Mouse (Mus musculus): Measurements from ENCODE around the gene Rab43.

Rab43 gene

DNA sequence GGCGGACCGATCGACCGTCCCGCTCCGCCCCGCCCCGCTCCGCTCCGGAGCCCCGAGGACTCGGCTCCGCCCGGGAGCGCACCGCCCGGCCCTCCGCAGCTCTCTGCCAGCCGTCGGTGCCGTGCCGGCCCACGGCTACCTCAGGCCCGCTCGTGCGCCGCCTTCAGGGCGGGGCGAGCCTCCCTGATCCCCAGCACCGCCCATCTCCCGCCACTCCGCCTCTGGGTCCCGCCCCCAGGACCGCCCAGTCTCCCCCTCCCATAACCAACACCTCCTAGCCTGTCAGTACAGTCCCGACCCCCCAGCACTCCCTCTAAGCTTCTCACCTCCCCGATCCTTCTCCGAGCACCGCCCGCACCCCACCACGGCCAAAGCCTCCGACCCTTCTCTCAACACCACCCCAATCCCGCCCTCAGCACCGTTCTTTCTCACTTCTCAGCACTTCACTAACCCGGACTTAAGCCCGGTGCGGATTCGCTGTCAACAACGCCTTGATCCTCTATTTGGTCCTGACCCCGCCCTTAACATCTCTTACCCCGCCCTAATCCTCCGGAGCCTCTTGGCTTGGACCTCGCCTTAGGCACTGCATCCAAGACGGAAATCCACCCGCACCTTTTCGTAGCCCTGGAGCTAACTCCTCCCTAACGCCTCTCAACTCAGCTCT lies at the start of gene Rab43:
TSS of gene Rab43 (minus strand) at position 490 of the 664 bp plus-strand sequence.
- peak; percentile 92 to 95 for DNase-seq

DNA sequence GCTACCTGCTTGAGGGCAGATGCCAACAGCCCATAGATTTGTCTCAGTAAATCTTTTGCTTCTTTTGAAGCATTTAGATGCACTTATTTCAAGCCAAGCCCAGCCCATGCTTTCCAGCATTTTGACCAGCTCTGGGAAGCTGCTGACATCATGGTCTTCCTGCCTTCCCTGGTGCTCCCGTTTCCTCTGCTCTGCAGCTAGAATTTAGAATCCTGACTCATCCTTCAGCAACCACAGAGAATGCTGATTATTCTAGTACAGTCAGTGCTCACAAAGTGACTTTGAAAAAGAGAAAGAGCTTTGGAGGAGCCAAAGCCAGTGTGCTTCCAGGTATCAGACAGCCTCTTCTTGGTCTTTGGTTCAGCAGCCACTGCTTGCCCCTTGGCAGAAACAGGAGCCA lies 45.1 kb upstream of the Rab43 start:
- no peak for DNase-seq

DNA sequence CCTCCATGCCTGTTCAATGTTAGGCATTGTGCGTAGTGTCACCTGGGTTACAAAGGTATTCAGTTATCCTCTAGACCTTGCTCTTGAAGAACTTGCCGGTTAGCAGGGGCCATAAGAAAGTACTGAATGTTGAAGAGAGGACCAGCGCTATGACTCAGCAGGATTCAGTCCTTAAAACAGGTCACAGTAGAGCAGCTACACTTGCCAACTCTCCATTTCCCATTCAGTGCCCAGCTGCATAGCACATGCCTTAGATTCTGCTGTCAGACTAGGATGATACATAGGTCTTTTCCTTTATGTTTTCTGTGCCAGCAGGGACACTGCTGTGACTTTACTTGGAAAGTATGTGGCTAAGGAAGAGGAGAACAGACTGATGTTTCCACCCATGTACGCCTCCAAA lies 41.5 kb upstream of the Rab43 start:
- DNase-seq, result no peak

DNA sequence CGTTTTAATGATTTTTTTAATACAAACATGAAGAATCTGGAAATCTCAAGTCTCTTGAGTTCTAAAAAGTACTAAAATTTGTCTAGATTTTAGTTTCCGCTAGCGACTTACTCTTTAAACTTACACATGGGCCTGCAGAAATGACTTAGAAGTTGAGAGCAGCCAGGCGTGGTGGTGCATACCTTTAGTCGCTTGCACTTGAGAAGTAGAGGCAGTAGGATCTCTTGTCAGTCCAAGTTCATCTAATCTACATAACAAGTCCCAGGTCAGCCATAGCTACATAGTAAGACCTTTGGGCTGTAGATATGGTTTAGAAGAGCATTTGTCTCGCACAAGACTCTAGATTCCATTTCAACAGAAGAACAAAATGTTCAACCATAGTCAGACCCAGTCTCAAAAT lies 39.9 kb upstream of the Rab43 start:
- no peak for DNase-seq

DNA sequence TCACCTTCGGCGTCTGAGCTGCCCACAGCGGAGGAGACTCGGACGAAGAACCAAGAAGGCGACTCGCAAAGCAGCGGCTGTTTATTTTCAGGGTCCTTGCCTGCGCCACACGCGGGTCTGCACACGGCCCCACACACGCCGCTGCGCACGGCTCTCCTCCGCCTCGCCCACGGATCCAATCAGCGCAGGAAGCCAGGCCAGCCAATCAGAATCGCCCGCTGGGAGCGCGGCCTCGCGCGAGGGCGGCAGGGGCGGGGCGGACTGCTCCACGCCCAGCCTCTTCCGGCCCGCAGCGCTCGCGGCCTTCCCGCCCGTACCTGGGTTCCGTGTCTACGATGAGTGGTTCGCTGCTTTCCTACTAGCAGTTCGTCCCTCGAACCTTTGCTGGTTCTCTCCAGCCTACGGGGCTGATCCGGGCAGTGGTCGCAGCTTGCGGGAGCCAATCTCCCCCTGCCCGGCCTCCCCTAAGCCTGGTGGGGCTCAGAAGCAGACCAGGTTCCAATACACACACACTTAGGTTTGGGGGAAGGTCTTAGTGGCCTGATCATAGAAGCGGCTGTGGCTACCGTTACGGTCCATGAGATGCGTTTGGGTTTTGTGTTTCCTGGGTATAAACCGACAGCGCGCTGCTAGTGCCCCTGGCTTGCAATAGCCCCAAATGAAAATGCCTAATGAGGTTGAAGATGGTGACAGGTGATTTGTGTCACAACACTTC lies 39.1 kb upstream of the Rab43 start, which contains the start of gene Cnbp:
TSS of gene Cnbp (minus strand) at position 207 of the 715 bp plus-strand sequence.
- DNase-seq, result peak; percentile 98 to 99

DNA sequence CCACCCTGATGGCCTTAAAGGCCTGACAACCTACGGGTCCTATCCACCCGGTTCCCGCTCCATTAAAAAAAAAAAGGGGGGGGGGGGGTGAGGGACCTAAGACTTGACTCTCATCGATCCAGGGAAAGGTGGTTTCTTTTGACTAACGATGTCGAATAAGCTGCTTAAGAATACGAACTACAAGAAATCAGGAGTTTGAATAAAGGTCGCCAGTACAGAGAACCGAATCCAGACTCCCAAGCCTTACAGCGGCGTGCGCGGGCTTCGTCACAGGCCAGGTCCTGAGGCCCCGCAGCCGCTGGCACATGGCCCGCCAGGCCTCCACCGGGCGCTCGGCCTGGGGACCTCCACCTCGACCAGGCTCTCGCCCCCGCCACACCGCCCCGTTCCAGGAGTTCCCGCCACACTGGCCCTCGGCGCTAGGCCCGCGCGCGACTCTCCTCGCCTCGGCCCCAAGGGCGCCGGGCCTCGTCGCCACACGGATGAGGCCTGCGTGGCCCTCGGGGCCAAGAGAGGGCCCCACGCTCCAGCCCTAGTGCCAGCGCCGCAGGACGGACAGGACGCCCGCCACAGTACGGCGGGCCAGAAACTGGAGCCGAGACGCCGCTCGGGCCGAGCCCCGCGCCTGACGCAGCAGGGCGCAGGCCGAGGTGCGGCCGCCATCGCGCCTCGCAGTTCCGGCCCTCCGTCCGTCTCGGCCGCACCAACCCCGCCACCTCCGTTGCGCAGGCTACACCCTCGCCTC lies 38.4 kb upstream of the Rab43 start:
- peak in 1 of 2 experiments; percentile 79 for DNase-seq

DNA sequence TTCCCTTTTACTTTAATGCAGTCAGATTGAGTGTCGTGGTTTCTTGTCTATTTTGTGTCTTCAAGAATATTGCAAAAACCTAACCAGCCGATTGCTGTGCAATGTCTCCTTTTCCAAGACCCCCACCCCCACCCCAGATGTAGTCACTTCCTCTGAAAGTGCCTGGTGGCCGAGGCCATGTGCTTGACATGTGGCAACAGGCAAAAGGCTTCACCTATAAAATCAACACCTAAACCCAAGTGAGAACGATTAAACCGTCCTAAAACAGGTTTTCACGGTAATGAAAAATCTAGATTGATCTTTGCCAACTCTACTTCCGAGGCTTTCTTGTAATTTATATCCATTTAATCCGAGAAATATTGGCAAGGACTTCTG lies 37.8 kb upstream of the Rab43 start:
- no peak for DNase-seq

DNA sequence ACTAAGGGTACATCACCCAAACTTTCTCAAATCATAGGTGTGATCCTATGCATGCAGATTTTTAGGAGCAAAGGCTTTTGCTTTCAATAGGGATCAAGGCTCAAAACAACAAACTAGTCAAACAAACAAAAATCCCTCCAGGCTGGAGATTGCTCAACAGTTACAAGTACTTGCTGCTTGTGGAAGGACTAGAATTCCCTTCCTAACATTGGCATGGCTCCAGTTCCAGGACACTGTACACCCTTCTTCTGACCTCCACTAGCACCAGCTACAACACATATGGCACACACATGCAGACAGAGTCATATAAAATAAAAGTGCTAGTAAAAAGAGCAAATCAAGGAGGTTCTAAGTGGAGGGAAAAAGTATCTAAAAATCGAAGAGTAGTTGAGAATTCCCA lies 34.8 kb upstream of the Rab43 start:
- no peak for DNase-seq

DNA sequence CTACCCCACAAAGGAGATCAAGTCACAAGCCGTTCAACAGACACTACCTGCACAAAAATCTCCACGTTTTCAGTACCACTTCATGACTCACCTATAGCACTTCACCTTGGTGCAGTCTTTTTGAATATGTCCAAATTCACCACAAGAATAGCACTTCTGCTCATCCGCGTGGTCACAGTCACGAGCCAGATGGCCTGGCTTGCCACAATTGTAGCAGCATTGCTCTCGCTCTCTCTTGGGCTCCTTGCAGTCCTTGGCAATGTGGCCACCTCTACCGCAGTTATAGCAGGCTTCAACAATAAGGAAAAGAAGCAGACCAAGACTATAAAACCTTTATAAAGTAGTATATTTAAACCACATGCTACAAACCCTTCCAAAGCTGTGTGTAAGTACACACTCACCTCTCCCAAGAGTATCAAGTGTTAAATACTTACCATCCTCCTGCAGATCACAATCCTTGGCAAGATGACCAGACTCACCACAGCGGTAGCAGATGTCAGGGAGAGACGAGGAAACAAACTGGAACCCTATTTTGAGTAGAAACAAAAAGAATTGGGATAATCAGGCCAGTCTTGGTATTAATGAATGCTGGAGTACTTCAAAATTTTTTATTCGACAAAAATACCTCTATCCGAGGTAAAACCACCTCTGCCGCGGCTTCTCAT lies 33.2 kb upstream of the Rab43 start:
- peak; percentile 69 to 74 for DNase-seq

DNA sequence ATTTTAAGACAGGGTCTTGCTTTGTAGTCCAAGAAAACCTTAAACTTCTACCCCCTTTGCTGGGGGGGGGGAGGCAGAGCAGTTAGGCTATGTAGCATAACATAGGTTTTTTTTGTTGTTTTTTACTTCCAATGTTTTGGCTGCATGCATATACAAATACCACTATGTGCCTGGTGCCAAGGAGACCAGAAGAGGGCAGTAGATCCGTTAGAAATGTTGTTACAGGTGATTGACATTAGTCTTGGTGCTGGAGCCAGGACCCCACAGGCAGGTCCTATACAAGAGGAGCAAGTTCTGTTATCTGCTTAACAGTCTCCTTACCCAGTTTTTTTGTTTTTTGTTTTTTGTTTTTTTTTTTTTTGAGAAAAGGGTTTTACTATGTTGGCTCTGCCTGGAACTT lies 30.3 kb upstream of the Rab43 start:
- DNase-seq, result no peak

DNA sequence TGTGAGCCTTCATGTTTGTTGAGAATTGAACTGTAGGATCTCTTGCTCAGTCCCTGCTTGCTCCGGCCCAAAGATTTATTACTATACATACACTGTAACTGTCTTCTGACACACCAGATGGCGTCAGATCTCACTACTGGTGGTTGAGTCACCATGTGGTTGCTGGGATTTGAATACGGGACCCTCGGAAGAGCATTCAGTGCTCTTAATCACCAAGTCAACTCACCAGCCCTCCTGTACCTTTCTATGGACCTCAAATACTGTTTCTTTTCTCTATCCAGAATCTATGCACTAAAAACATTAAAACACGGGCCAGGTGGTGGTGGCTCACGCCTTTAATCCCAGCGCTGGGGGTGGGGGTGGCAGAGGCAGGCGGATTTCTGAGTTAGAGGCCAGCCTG lies 29.7 kb upstream of the Rab43 start:
- DNase-seq, result no peak

DNA sequence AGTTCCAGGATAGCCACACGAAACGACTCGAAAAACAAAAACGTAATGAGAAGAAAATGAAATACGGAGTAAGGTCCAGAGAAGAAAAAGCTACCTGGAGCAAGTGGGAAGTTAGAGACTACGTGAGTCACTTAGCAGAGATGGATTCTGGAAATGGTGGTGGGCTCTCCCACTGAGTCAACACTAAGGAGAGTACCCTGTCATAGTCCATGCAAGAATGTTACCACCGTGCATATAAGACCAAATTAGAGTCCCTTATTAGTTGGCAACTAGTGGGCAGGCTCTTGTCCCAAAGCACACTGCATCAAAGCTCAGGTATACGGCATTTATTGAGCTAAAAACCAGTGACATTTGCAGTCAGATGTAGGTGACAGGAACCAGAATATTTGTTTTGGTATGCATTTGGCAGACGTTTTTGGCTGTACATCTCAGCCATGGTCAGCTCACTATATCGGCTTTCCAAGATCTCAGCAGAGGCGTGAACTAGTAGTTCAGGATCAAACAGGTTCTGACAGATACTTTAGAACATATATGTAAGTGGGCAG lies 27.9 kb upstream of the Rab43 start:
- no peak for DNase-seq

DNA sequence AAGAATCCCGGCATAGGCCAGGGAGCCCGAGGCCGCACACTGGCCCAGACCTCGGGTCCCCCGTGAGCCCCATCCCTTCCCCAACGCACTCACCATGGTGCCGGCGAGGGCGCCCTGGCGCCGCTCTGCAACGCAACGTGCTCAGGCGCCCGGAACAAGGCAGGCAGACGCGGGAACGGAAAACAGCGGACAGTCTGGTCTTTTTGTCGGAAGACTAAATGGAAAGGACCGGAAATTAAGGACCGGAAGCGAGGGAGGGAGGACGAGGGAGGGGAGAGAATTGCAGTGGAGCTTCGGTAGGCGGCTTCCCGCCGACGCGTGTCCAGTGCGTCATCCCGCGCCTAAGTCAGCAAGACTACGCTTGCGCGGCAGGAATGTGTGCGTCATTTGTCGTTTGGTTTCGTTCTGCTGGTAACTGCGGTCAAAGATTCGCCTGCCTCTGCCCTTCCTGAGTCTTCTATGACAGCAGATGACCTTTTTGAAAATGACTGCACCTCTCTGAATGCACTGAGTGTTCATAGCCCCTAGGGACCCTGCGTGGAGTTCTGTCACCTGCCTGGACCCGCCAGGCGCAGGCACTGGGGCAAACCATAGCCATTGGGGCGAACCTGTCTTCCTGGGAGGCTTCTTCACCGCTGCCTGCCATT lies 26.7 kb upstream of the Rab43 start, which contains the start of gene Isy1:
TSS of gene Isy1 (minus strand) at position 248 of the 647 bp plus-strand sequence.
- DNase-seq, result peak; percentile 94 to 95

DNA sequence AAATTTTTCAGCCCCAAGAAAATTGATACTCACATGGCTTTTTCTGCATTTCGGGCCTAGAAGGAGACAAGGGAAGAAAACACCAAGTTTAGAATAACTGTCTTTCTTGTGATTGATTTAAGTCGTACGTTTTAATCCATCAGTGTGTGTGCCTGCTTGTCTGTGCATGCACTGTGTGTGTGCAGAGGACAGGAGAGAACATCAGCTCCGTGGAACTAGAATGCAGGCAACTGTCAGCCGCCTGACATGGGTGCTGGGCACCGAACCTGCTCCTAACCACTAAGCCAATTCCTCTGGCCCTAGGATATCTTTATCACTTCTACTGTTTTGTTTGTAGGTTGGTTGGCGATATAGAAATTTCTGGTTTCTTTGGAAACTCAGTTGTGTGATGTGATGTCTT lies 23.7 kb upstream of the Rab43 start, which contains the start of gene Gm45140:
TSS of gene Gm45140 (minus strand) at position 101 of the 400 bp plus-strand sequence.
- DNase-seq, result no peak

DNA sequence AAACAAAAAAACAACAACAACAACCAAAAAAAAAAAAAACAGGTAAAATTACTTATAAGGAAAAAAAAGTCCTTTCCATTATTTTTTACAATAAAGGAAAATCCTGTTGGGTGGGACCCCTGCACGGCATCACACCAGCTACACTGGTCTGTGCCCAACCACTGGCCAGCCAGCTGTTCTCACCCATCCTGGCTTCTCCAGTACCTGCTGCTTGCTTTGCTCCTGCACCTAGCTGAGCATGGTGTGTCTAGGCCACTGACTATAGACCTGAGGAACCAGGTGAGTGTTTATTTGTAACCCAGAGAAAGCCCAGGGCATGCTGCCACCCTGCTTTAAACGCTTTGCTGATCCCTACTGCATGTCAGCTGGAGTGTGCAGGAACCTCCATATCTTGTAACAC lies 8.4 kb upstream of the Rab43 start:
- no peak for DNase-seq

DNA sequence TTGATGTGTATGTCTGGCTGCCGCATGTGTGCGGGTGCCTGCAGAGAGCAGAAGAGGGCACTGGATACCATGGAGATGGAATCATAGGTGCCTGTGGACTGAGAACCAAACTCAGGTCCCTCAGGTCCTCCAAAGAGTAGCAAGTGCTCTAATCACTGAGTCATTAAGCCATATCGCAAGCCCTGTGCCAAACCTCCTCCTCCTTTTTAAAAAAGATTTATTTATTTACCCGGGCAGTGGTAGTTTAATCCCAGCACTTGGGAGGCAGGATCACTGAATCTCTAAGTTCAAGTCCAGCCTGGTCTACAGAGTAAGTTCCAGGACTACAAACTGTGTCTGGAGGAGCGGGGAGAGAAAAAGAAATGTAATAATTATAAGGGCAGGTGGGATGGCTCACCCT lies 2.5 kb upstream of the Rab43 start:
- DNase-seq, result no peak

DNA sequence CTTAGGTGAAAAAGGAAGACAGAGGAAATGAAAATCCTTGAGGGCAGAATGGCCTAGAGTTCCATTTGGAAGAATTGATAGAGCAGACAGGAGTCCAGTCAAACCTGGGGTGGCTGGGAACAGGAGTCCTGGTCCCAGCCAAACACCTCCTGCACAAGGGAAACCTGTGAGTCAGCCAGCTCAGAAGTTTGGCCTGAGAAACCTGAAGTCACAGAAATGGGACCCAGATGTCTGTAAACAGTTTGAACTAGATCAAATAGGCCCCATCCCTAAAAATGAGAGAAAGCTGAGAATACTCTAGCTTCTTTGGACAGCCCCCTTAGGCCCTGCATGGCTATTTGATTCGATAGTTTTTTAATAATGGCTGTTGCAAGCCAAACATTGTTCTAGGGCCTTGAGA lies 692 bp upstream of the Rab43 start:
- DNase-seq, result no peak

DNA sequence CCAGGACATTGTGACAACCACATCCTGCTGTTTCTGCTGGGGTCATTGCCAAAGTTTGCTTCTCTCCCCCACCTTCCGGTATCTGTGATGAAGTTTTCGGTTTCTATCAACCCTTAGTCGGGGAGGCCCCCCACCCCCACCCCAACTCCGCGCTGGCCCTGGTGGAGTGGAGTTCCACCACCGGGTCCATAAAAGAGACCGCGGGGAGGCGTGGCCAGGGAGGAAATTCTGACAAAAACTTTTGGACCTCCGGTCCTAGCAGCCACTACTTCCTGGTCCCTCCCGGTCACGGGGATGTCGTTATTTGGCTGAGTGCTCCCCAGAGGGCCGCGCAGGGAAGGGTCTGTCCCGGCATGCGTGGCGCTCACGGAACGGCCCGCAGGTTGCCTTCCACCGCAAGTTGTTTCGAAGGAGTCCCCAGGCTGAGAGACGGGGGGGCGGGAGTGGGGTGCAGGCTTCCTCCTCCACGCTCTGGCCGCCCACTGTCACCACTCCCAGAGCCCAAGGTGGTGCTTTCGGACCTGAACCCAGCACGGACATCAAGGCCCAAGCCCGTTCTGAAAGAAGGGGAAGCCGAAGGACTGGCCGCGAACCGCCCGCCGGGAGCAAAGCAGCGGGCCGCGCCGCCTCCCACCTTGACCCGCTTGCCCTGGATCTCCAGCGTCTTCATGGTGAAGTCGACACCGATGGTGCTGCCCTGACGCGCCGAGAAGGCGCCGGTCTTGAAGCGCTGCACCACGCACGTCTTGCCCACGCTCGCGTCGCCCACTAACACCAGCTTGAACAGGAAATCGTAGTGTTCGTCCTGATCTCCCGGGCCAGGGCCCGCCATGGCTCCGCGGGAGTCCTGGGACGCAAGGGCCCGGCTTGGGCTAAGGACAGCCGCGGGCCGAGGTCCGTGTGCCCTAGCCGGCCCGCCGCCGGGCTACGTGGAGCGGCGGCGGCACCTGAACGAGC lies 973 bp downstream of the Rab43 start:
- no peak for DNase-seq

DNA sequence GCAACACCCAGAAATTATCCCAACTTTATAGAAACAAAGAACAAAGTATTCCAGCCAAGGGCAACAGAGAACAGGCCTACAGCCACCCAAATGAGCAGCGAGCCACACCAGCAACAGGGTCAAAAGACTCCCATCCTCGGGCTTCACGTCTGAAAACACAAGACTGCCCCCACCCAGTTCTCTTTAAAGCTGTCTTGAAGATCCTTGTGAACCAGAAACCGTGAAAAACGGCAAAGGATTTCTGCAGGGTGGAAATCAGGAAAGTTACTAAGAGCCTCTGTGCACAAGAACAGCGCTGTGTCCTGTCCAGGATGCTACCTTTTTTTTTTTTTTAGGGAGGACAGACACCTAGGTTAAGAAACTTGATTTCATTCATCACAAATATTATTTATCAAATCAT lies 1.7 kb downstream of the Rab43 start:
- DNase-seq, result no peak

DNA sequence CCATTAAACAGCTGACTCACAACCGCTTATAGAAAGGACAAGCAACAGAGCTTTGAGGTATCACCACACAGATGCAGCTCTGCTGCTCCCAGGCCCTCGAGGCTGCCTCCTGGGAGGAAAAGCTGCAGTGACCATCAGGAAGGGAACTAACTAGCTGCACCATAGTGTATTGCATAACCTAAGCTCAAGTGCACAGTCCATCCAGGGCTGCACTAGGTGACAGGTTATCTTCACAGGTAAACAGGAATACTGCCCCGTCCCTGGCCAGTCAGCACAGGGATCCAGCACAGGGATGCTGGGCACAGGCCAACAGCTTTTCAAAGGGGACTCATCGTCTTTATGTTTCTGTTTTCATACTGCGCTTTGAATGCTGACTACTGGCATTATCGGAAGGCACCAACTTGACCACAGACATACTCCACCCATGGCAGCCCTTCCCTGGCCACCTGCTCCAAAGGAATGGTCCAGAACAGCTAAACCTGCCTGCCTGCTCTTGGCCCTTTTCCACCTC lies 2.3 kb downstream of the Rab43 start:
- peak; percentile 53 to 55 for DNase-seq

DNA sequence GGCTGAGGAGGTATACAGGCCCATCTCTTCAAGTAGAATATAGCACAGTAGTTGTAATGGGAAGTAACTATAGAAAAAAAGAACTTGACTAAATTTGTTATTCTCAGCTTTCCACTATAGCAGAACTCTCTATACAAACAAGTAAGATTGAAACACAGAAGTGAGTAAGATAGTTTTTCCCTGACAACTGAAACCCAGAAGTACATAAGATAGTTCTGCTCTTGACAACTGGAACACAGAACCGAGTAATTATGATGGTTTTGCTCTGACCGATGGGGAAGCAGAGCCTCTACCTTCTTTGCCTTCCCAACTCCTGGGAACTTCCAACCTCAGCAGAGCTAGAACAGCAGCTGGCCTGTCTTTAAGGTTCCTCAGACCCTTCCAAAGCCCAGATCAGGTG lies 2.8 kb downstream of the Rab43 start:
- no peak for DNase-seq
